In the genomic region with DNA sequence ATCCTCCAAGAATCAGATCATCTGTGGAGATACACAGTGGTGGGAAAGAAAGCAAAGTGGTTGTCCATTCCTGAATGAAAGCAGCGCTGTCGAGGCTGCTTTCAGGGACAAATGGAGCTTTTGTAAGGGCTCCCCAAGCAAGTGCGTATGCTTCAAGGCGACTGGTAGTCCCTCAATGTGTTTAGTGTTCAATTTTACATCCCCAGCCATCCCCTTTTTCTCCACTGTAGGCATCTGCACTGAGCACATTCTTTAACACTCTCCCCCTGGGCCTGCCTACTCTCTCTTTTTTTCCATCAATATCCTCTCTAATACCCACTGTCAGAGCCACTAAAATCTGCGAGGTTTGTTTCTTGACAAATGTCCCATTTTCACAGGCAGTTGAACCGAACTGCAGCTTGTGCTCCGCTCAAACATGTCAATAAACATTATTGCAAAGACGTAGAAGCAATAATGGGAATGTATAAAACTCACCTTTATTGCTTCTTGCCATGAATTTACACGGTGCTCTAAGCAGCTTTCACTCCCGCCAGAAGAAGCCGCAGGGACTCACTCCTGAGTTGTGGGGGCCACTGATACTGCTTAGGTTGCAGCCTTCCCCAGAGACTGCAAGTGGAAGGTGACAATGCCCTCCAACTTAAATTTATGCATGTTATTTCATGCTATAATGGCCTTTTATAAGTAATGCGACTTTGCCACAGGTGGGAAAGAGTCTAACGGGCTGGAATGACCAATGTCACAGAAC, we compare ENCODE assay signal across 27 mouse cellular contexts.
DNase-seq lines count a peak whose midpoint lies in the region; ATAC-seq and TF ChIP-seq lines count a peak whose summit lies in the region.
"Had no signal": no experiment of that assay in that cellular context is flagged by ENCODE, and none has a peak within 500 bp of the region (broad histone marks: within the 10 kb centered on the region; RNA-seq: fewer than 3 reads in every experiment).

No protein-coding gene starts in this region.

- no peak overlapping the region for H3K4me2 ChIP-seq in forebrain, embryonic 15.5 days (replicated peaks)
- H3K4me2 ChIP-seq in forebrain, embryonic 14.5 days (ENCODE audit: low read length), result no peak overlapping the region
- no peak overlapping the region for H3K4me2 ChIP-seq in hindbrain, postnatal 0 days (ENCODE audit: low read depth, low read length)
- no peak overlapping the region for H3K4me2 ChIP-seq in midbrain, embryonic 15.5 days
- H3K4me2 ChIP-seq in midbrain, embryonic 13.5 days (replicated peaks), result no peak overlapping the region
- H3K4me2 ChIP-seq in neural tube, embryonic 14.5 days (ENCODE audit: low read depth, low read length), result no peak overlapping the region
- H3K4me2 ChIP-seq: embryonic facial prominence, embryonic 13.5 days; heart, embryonic 12.5 days; limb, embryonic 15.5 days; lung, embryonic 14.5 days; stomach, embryonic 15.5 days had no signal

- WGBS in forebrain, embryonic 15.5 days, result 64% methylated on average over 13 of the region's 13 CpGs
- WGBS in forebrain, embryonic 14.5 days, result 69% methylated on average over 13 of the region's 13 CpGs
- 58% methylated on average over 13 of the region's 13 CpGs for whole genome bisulfite sequencing in hindbrain, postnatal 0 days
- WGBS in hindbrain, embryonic 10.5 days, result 83% methylated on average over 13 of the region's 13 CpGs
- 59% methylated on average over 13 of the region's 13 CpGs for WGBS in midbrain, embryonic 15.5 days
- 70% methylated on average over 13 of the region's 13 CpGs for WGBS in midbrain, embryonic 13.5 days
- 46% methylated on average over 13 of the region's 13 CpGs for WGBS in neural tube, embryonic 14.5 days

- no peaks in the 10 kb centered on the region for H3K36me3 ChIP-seq in forebrain, embryonic 15.5 days
- H3K36me3 ChIP-seq in forebrain, embryonic 14.5 days (ENCODE audit: control insufficient read depth, insufficient read depth, low read length), result no peaks in the 10 kb centered on the region
- no peaks in the 10 kb centered on the region for H3K36me3 ChIP-seq in hindbrain, postnatal 0 days (ENCODE audit: insufficient read depth, low read length)
- H3K36me3 ChIP-seq in hindbrain, embryonic 10.5 days, result no peaks in the 10 kb centered on the region
- H3K36me3 ChIP-seq in midbrain, embryonic 15.5 days (replicated peaks), result no peaks in the 10 kb centered on the region
- H3K36me3 ChIP-seq in midbrain, embryonic 13.5 days, result no peaks in the 10 kb centered on the region
- no peaks in the 10 kb centered on the region for H3K36me3 ChIP-seq in neural tube, embryonic 14.5 days (ENCODE audit: control insufficient read depth, insufficient read depth, low read length)
- H3K36me3 ChIP-seq: embryonic facial prominence, embryonic 13.5 days; heart, embryonic 12.5 days; limb, embryonic 15.5 days; stomach, embryonic 15.5 days had no signal

- H3K9me3 ChIP-seq in forebrain, embryonic 15.5 days, result no peaks in the 10 kb centered on the region
- no peaks in the 10 kb centered on the region for H3K9me3 ChIP-seq in forebrain, embryonic 14.5 days (replicated peaks; ENCODE audit: control insufficient read depth, low read length)
- no peaks in the 10 kb centered on the region for H3K9me3 ChIP-seq in hindbrain, postnatal 0 days (ENCODE audit: low read length)
- no peaks in the 10 kb centered on the region for H3K9me3 ChIP-seq in hindbrain, embryonic 10.5 days
- no peaks in the 10 kb centered on the region for H3K9me3 ChIP-seq in midbrain, embryonic 15.5 days
- H3K9me3 ChIP-seq in midbrain, embryonic 13.5 days, result no peaks in the 10 kb centered on the region
- no peaks in the 10 kb centered on the region for H3K9me3 ChIP-seq in neural tube, embryonic 14.5 days (ENCODE audit: control insufficient read depth, low read length)
- H3K9me3 ChIP-seq: embryonic facial prominence, embryonic 13.5 days; heart, embryonic 12.5 days; limb, embryonic 15.5 days; stomach, embryonic 15.5 days had no signal

- H3K4me1 ChIP-seq in forebrain, embryonic 15.5 days, result peaks cover 20% of the 10 kb centered on the region; the same call in 1 of the 2 replicates
- peaks cover 2% of the 10 kb centered on the region; the same call in 1 of the 2 replicates for H3K4me1 ChIP-seq in forebrain, embryonic 14.5 days (ENCODE audit: control insufficient read depth, insufficient read depth, low read length)
- peaks cover 3% of the 10 kb centered on the region; the same call in 1 of the 2 replicates for H3K4me1 ChIP-seq in hindbrain, postnatal 0 days (ENCODE audit: insufficient read depth, low read length)
- no peaks in the 10 kb centered on the region for H3K4me1 ChIP-seq in hindbrain, embryonic 10.5 days (replicated peaks)
- H3K4me1 ChIP-seq in midbrain, embryonic 15.5 days, result peaks cover 16% of the 10 kb centered on the region
- 0 out of 2 replicates have a peak, but pooled peaks cover 9% of the 10 kb centered on the region for H3K4me1 ChIP-seq in midbrain, embryonic 13.5 days (replicated peaks)
- H3K4me1 ChIP-seq in neural tube, embryonic 14.5 days (ENCODE audit: control insufficient read depth, insufficient read depth, low read length), result peaks cover 9% of the 10 kb centered on the region
- H3K4me1 ChIP-seq: embryonic facial prominence, embryonic 13.5 days; heart, embryonic 12.5 days; limb, embryonic 15.5 days; stomach, embryonic 15.5 days had no signal

- DNase-seq in forebrain, embryonic 14.5 days (ENCODE audit: low spot score), result no peak
- peak; percentile 23 for DNase-seq in hindbrain, postnatal 0 days (ENCODE audit: low spot score)
- no peak for DNase-seq in hindbrain, embryonic 10.5 days (ENCODE audit: low spot score)
- DNase-seq: adrenal gland, postnatal 10 days; cerebellum, adult 8-10 months; cerebellum, postnatal 36 days; embryo, embryonic 11 days; gastrocnemius, postnatal 25 days; heart, adult 18-20 months; heart, postnatal 10 days; kidney, postnatal 36 days; lung, embryonic 14.5 days; retina, postnatal 1 day; right cerebral cortex, postnatal 4 days; thymus, postnatal 25 days had no signal

- TF ChIP-seq CTCF in hindbrain, postnatal 0 days (IDR thresholded peaks at IDR 0.05; ENCODE audit: low read depth), result no peak

- peak; percentile 41; the same call in 1 of the 2 replicates for ATAC-seq in forebrain, embryonic 15.5 days (replicated peaks)
- no peak for ATAC-seq in forebrain, embryonic 14.5 days
- peak; percentile 40 for ATAC-seq in hindbrain, postnatal 0 days
- ATAC-seq in midbrain, embryonic 15.5 days (replicated peaks), result 0 out of 2 replicates have a peak, but pooled peaks have one; percentile 56
- no peak for ATAC-seq in midbrain, embryonic 13.5 days
- peak; percentile 61 for ATAC-seq in neural tube, embryonic 14.5 days (ENCODE audit: low read depth)
- ATAC-seq: activated CD4-positive, CD25-positive, alpha-beta regulatory T cell, adult 4 months; intestine, postnatal 0 days had no signal

- H3K27ac ChIP-seq in forebrain, embryonic 15.5 days (replicated peaks), result peak overlapping the region; percentile 5; the same call in 1 of the 2 replicates
- no peak overlapping the region for H3K27ac ChIP-seq in forebrain, embryonic 14.5 days (ENCODE audit: low read depth, low read length)
- peak overlapping the region; percentile 27; the same call in 1 of the 2 replicates for H3K27ac ChIP-seq in hindbrain, postnatal 0 days
- H3K27ac ChIP-seq in hindbrain, embryonic 10.5 days, result no peak overlapping the region
- no peak overlapping the region for H3K27ac ChIP-seq in midbrain, embryonic 15.5 days
- H3K27ac ChIP-seq in midbrain, embryonic 13.5 days, result no peak overlapping the region
- peak overlapping the region; percentile 12; the same call in 1 of the 2 replicates for H3K27ac ChIP-seq in neural tube, embryonic 14.5 days (ENCODE audit: low read depth, low read length)
- H3K27ac ChIP-seq: embryonic facial prominence, embryonic 13.5 days; limb, embryonic 15.5 days; liver, embryonic 14.5 days; stomach, embryonic 15.5 days had no signal

- H3K27me3 ChIP-seq in forebrain, embryonic 15.5 days, result no peaks in the 10 kb centered on the region
- no peaks in the 10 kb centered on the region for H3K27me3 ChIP-seq in forebrain, embryonic 14.5 days (replicated peaks; ENCODE audit: control insufficient read depth, insufficient read depth, low read length)
- no peaks in the 10 kb centered on the region for H3K27me3 ChIP-seq in hindbrain, postnatal 0 days (ENCODE audit: insufficient read depth, low read length)
- no peaks in the 10 kb centered on the region for H3K27me3 ChIP-seq in hindbrain, embryonic 10.5 days (ENCODE audit: insufficient read depth, poor library complexity, severe bottlenecking)
- H3K27me3 ChIP-seq in midbrain, embryonic 15.5 days (replicated peaks), result no peaks in the 10 kb centered on the region
- no peaks in the 10 kb centered on the region for H3K27me3 ChIP-seq in midbrain, embryonic 13.5 days
- H3K27me3 ChIP-seq in neural tube, embryonic 14.5 days (ENCODE audit: control insufficient read depth, insufficient read depth, low read length), result no peaks in the 10 kb centered on the region
- H3K27me3 ChIP-seq: embryonic facial prominence, embryonic 13.5 days; heart, embryonic 12.5 days; limb, embryonic 15.5 days; stomach, embryonic 15.5 days had no signal

- no peak overlapping the region for H3K4me3 ChIP-seq in forebrain, embryonic 15.5 days
- H3K4me3 ChIP-seq in forebrain, embryonic 14.5 days (ENCODE audit: low read depth, low read length), result no peak overlapping the region
- H3K4me3 ChIP-seq in hindbrain, postnatal 0 days (ENCODE audit: low read length), result no peak overlapping the region
- H3K4me3 ChIP-seq in hindbrain, embryonic 10.5 days, result no peak overlapping the region
- H3K4me3 ChIP-seq in midbrain, embryonic 15.5 days, result no peak overlapping the region
- H3K4me3 ChIP-seq in midbrain, embryonic 13.5 days (replicated peaks), result no peak overlapping the region
- H3K4me3 ChIP-seq in neural tube, embryonic 14.5 days (ENCODE audit: low read depth, low read length), result no peak overlapping the region
- H3K4me3 ChIP-seq: embryonic facial prominence, embryonic 13.5 days; erythroblast, embryonic 14.5 days; heart, embryonic 12.5 days; limb, embryonic 15.5 days; stomach, embryonic 15.5 days had no signal

- H3K9ac ChIP-seq in forebrain, embryonic 15.5 days (replicated peaks), result no peak overlapping the region
- no peak overlapping the region for H3K9ac ChIP-seq in forebrain, embryonic 14.5 days (ENCODE audit: low read length)
- no peak overlapping the region for H3K9ac ChIP-seq in hindbrain, postnatal 0 days (replicated peaks; ENCODE audit: low read length)
- H3K9ac ChIP-seq in midbrain, embryonic 15.5 days, result no peak overlapping the region
- no peak overlapping the region for H3K9ac ChIP-seq in midbrain, embryonic 13.5 days (replicated peaks)
- H3K9ac ChIP-seq in neural tube, embryonic 14.5 days (replicated peaks; ENCODE audit: low read depth, low read length), result no peak overlapping the region
- H3K9ac ChIP-seq: embryonic facial prominence, embryonic 13.5 days; heart, embryonic 12.5 days; limb, embryonic 15.5 days; liver, embryonic 14.5 days; lung, embryonic 14.5 days; stomach, embryonic 15.5 days had no signal

Comparison
In these comparisons a context has a peak if more than half of its experiments do, and no peak if none do; other contexts are left out.
1. ATAC-seq: peak in forebrain, embryonic 15.5 days (single experiment), hindbrain, postnatal 0 days (single experiment), midbrain, embryonic 15.5 days (single experiment) and neural tube, embryonic 14.5 days (single experiment); none in forebrain, embryonic 14.5 days (single experiment) and midbrain, embryonic 13.5 days (single experiment).
2. H3K27ac ChIP-seq: peak in forebrain, embryonic 15.5 days (single experiment), hindbrain, postnatal 0 days (single experiment) and neural tube, embryonic 14.5 days (single experiment); none in forebrain, embryonic 14.5 days (single experiment), hindbrain, embryonic 10.5 days (single experiment), midbrain, embryonic 15.5 days (single experiment) and midbrain, embryonic 13.5 days (single experiment).